Mouse (Mus musculus) lung, postnatal 10 days (tissue): ENCODE data around the gene Scaf1.

Source experiments
- DNase-seq: peaks from one replicate; pipeline ENCODE4 v3.0.0; 2021

The Scaf1 gene

DNA sequence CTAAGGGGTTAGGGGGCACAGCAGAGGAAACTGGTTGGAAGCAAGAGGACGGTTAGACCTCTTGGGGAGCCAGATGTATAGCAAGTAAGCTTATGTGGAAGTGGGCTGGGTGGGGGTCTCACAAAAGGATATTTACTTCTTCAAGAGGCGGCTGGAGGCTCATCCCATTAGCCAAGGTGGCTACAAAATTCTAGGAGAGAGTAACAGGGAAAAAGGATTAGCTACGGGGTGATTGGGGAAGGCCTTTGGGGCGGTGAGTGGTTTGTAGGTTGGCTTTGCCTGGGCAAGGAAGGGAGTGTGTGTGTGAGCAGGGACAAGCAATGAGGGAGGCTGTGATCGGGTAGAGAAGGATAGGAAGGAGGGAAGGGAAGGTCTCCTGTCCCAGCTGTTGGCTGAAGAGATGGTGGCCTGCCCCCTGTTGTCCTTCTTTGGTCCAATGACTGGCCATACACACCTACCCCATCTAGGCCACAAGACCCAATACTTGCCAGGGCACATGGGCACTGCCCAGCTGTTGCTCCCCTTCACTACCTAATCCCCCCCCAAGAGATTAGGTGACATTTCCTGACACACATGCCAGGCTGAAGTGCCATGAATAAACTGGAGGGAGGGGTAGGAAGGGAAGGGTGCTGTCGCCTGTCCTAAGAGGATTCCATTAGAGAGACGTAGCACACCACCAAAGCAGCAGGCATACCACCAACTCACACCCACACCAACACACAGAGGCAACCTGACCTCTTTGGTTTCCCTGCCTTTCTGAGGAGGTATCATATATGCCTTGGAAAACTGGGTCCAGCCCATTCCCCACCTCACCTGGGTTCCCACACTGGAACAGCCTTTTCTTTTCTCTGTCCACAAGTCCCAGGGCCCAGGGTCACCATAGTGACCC is 32.0 kb downstream of the Scaf1 start:
- no peak for DNase-seq

GRCm38 (mm10) chr7:44983085-44983484 is 33.1 kb downstream of the Scaf1 start:
- peak; percentile 94 for DNase-seq

DNA sequence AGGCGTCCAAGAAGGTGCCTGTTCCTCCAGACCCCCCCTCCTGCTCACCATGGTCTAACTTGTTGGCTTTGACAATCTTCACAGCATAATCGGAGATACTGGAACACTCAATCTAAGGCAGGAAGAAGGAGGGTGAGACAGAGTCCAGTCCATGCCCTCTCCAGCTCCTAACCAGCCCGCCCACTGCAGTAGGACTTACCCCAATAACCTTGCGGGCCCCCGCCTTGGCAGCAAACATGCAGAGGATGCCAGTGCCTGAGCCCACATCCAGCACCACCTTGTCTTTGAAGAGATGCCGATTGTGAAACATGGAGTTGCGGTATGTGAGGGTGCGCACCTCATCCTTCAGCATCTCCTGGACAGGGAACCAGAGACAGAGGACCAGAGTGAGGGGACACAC is 34.6 kb downstream of the Scaf1 start:
- DNase-seq, result no peak

- DNase-seq, result no peak
Observed at GRCm38 (mm10) chr7:44978300-44978699, 37.9 kb downstream of the Scaf1 start.

GRCm38 (mm10) chr7:44975117-44975419 is 41.1 kb downstream of the Scaf1 start:
- DNase-seq, result no peak

DNA sequence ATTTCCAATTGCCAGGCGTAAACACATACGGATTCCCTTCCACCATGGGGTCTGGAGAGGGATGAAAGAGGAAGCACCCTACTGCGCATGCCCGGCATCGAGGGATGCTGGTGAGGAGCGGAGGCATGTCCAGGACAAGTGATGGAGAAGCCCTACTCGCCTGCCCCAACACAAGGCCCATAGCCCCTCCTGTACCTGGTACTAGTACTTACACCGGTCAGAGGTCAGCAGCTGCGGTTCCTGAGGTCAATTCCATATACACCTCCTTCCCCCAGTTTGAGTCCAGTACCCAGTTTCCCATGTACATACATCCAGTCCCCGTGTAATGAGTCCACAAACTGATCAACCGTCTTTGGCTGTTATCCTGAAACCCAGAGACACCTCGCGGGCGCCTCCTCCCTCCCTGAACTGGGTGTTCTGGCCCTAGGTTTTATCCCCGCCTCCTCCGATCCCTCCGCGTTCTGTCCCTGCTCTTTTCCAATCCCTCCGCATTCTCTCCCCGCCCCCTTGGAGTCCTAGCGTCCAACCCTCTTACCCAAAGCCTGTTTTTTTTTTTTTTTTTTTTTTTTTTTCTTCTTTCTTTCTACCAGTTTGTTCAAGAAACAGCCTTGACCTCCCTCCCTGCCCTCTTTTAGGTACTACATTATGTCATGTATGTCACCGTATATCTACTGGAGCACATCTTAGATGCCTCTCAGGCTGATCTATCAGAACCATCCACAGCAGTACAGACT is 41.6 kb downstream of the Scaf1 start, which contains the start of gene Cpt1c:
Gene Cpt1c (minus strand): TSS at position 469 of the 734 bp plus-strand sequence.
- peak; percentile 92 for DNase-seq

DNA sequence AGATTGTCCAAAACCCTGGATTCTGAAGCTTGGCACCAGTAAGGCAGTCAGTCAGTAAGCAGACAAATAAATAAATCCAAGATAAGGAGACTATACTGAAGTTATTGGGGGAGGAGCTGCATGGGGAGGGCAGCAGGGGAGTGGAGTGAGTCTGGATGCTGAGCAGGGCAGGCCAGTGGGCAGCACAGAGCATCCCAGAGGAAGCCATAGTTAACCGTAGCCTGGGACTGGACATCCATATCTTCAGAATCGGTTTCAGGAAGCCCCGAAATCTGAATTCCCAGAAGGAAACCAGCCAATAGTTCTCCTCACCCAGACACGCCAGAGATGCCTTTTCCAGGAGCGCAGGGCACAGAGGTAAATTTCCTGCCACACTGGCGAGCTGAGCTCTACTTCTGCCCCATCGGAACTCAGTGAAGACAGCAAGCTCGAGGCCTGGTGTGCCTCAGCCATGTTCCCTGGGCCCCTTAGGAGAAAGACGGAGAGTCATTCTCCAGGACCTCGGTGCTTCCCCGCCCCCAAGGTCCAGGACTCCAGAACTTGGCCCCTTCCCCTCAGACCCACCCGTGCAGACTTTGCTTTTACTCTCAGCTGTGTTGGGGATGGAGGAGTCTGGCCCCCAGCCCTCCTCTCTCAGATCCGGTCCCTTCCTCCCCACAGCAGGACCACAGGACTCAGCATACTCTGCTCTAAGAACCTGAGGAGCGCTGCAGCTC is 42.6 kb downstream of the Scaf1 start:
- no peak for DNase-seq

GRCm38 (mm10) chr7:44971142-44971541 is 45.0 kb downstream of the Scaf1 start:
- DNase-seq, result no peak

- peak; percentile 94 for DNase-seq
Observed at GRCm38 (mm10) chr7:44970231-44970691, 45.9 kb downstream of the Scaf1 start.

- DNase-seq, result no peak
Observed at GRCm38 (mm10) chr7:44966638-44967037, 49.5 kb downstream of the Scaf1 start.

GRCm38 (mm10) chr7:44965975-44966374 is 50.2 kb downstream of the Scaf1 start:
- no peak for DNase-seq

DNA sequence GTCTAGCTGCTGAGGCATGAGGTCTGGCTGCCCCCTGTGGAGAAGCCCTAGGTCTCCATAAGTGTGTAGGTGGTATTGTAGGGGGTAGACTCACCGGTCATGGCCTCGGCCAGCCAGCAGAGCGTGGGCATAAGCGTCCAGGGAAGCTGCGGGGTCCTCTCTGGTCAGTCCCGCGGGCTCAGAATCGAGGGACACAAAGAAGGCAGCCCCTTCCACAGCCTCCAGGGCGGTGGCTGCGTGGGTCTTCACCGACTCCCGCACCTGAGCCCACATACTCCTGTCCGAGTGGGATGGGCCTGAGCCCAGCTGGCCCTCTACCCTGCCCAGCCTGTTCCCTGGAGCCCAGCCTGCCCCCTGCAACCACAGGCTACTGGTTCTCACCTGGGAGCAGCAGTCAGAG is 51.2 kb downstream of the Scaf1 start:
- no peak for DNase-seq

DNA sequence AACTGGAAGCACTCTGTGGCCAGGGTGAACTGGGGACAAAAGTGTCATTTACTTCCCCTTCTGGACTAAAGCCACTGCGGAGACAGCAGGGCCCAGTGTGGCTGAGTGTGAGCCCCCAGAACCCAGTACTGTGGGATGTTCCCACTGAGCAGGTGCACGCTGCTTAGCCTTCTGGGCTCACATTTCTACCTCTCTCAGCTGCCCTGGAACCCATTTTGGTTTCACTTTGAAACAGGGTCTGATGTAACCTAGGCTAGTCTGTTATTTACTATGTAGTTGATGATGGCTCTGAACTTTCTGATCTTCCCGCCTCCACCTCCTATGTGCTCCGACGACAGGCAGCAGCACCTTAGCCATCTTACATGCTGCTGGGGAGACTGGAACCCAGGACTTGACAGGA is 53.3 kb downstream of the Scaf1 start:
- no peak for DNase-seq

- no peak for DNase-seq
Observed at GRCm38 (mm10) chr7:44962337-44962736, 53.8 kb downstream of the Scaf1 start.

DNA sequence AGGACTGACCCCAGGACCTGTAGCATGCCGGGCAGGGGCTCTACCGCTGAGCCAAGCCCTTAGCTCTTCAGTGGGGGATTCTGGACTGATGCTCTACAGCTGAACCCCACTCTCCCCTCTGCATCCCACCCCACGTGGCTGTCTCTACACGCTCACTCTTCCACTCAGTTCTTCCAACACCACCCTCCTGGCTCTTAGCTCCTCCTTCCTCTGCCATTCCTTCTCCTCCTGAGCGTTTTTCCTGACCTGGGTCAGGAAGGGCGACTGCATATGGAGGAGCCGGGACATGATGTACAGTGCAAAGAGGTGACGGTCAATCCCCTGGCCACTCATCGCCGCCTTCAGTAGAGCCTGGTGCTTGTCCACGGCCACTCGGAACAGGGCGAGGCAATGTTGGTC is 55.7 kb downstream of the Scaf1 start:
- DNase-seq, result no peak

GRCm38 (mm10) chr7:44959874-44960511 is 56.2 kb downstream of the Scaf1 start:
- no peak for DNase-seq

DNA sequence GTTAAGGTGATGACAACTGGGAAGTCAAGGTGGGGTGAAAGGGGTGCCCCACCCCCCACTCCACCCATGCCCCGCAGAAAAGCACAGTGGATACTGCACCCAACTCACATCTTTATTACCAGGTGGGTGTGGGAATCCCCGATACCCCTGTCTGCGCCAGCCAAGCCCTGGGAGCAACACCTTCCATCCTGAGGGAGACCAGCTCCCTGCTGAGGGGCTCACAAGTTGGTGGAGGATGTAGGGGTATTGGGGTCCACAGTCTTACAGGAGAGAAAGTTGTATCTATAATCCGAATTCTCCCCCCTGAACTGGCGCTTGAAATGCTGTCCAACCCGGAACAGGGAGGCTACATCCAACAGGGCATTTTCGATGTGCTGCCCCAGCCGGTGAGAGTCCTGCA is 56.9 kb downstream of the Scaf1 start:
- DNase-seq, result no peak

DNA sequence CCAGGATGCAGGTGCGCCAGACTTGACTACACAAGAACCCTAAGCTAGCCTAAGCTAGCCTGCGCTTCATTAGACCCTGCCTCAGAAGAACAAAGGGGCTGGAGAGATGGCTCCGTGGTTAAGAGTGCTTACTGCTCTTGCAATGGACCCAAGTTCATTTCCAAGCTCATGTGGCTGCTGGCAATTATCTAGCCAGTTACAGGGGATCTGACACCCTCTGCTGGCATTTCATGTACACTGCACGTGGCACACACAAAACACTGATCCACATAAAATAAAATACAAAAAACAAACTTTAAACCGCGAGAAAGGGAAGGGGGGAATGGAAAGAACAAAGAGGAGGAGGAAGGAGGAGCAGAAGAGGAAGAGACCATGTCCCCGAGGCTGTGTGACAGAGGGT is 58.0 kb downstream of the Scaf1 start:
- peak; percentile 73 for DNase-seq

DNA sequence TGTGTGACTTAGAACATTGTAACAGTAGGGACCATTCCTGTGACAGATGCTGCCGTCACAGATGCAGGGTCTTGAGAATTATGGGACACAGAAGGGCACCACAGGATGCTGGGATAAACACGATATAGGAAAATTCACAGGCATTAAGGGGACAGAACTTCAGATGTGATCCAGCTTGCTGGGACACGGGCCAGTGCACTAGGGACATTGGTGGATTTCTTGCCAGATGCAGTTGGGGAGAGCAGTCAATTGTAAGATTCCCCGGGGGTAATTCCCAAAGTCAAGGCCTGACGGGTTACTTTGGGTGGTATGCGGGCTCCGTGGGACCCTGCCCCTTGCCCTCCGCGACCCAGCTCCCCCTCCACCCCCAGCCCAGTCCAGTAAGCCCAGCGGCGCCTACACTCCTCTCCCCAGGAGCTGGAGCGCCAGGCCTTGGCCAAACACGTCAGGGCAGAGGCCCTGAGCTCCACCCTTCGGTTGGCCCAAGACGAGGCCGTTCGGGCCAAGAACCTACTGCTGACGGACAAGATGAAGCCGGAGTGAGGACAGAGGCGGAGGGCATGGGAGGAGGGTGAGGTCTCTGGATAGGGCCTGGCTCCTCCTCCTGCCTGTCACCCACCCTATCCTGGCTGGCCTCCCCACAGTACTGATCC is 58.9 kb downstream of the Scaf1 start:
- peak; percentile 82 for DNase-seq

- no peak for DNase-seq
Observed at GRCm38 (mm10) chr7:44956266-44956665, 59.9 kb downstream of the Scaf1 start.

- DNase-seq, result peak; percentile 51
Observed at GRCm38 (mm10) chr7:44955628-44956027, 60.5 kb downstream of the Scaf1 start.

DNA sequence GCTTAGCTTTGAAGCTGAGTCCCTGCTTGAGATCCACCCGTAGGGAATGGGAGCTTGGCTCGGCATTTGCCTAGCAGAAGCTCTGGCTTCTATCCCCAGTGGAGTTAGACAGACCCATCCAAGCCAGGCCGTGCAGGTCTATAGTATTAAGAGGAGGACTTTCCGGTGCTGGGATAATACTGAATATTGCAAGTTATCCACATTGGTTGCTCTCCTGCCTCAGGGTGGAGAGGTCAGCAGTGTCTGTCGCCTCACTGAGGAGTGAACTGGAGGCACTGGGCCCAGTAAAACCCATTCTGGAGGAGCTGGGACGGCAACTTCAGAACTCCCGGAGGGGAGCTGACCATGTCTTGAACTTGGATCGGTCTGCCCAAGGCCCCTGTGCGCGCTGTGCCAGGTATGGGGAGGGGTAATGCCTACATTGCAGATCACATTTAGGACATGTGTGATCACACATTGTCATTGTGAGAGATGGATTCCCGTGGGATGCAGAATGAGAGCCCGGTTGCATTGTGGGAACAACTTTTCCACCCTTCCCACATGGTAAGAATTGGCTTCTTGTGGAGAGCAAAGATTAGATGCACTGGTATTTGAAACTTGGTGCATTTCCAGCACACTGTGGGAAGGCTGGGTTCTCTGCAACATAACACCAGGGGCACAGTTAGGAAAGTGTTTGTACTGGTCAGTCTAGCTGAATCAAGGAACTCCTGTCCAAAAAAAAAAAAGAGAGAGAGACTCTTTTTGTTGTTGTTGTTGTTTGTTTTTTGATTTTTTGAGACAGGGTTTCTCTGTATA is 61.9 kb downstream of the Scaf1 start:
- no peak for DNase-seq
